Mouse (Mus musculus) kidney, embryonic 16.5 days (tissue): ENCODE results near the gene Muc20. TPM values are rescaled to one million over a fixed set of nuclear protein-coding genes. Genes with fewer than 3 reads are reported as not detected.
A peak's percentile ranks its signal among the peaks of the same experiment; 100 is the strongest.

ENCODE experiments used
- ATAC-seq: fragments of 200-750 bp; cut with Nextera tagmentation; 2 replicates; pipeline ENCODE4 v1.8.0; 2017; ENCODE audit warnings: moderate TSS enrichment; ENCODE audit not compliant: low FRiP score, low TSS enrichment
- H3K27ac ChIP-seq: fragments of 300-500 bp; sonication (generic); 2 replicates; pipeline ENCODE4 v1.5.1; 2014; ENCODE audit warnings: low read length
- H3K27me3 ChIP-seq: fragments of 300-500 bp; sonication (generic); 2 replicates; pipeline ENCODE4 v1.6.1; 2014; ENCODE audit warnings: low read length, control low read depth, mixed read lengths; ENCODE audit not compliant: insufficient read depth
- H3K36me3 ChIP-seq: fragments of 300-500 bp; sonication (generic); 2 replicates; pipeline ENCODE4 v1.6.1; 2014; ENCODE audit warnings: low read length, control low read depth, mixed read lengths; ENCODE audit not compliant: insufficient read depth
- H3K4me1 ChIP-seq: fragments of 300-500 bp; sonication (generic); 2 replicates; pipeline ENCODE4 v1.6.1; 2014; ENCODE audit warnings: low read length, control low read depth, mixed read lengths; ENCODE audit not compliant: insufficient read depth
- H3K4me2 ChIP-seq: fragments of 300-500 bp; sonication (generic); replicated peaks from 2 replicates; pipeline ENCODE4 v1.6.1; 2014; ENCODE audit warnings: low read depth, low read length
- H3K4me3 ChIP-seq: fragments of 300-500 bp; sonication (generic); 2 replicates; pipeline ENCODE4 v1.5.1; 2014; ENCODE audit warnings: mild to moderate bottlenecking, low read length
- H3K9ac ChIP-seq: fragments of 300-500 bp; sonication (generic); replicated peaks from 2 replicates; pipeline ENCODE4 v1.6.1; 2014; ENCODE audit warnings: low read length
- H3K9me3 ChIP-seq: fragments of 300-500 bp; sonication (generic); 2 replicates; pipeline ENCODE4 v1.6.1; 2016; ENCODE audit warnings: low read length, control low read depth
- WGBS: fragments of 180-500 bp; shearing (Covaris S2); extraction: QIAGEN DNeasy Blood & Tissue Kit; methylation state at CpG from one replicate; pipeline ENCODE4 v1.1.7; 2014; 5-methylcytosine and 5-hydroxymethylcytosine counted together
- polyA plus RNA-seq: library from polyadenylated mRNA; unstranded; fragments of >200 nt; fragmentation: Nextera tagmentation; extraction: Ambion mirVana; gene quantifications from 2 replicates; pipeline ENCODE4 v1.2.1, GENCODE M21; 2015

Muc20 gene
- polyA plus RNA-seq, 1 experiment from 2014 or later, result 6.2 TPM

- H3K4me1 ChIP-seq, result peaks cover 14% of the 10 kb centered on the region
- no peak for ATAC-seq
- H3K27me3 ChIP-seq, result no peaks in the 10 kb centered on the region
- H3K36me3 ChIP-seq, result no peaks in the 10 kb centered on the region
- no peaks in the 10 kb centered on the region for H3K9me3 ChIP-seq
- no peak overlapping the region; the same call in 1 of the 2 replicates for H3K4me2 ChIP-seq
- no peak overlapping the region for H3K9ac ChIP-seq
- H3K27ac ChIP-seq, result no peak overlapping the region
- WGBS, result 23% methylated on average over 5 of the region's 5 CpGs
- H3K4me3 ChIP-seq, result no peak overlapping the region
Observed at GRCm38 (mm10) chr16:32803901-32804300, 6.7 kb upstream of the Muc20 start.

DNA sequence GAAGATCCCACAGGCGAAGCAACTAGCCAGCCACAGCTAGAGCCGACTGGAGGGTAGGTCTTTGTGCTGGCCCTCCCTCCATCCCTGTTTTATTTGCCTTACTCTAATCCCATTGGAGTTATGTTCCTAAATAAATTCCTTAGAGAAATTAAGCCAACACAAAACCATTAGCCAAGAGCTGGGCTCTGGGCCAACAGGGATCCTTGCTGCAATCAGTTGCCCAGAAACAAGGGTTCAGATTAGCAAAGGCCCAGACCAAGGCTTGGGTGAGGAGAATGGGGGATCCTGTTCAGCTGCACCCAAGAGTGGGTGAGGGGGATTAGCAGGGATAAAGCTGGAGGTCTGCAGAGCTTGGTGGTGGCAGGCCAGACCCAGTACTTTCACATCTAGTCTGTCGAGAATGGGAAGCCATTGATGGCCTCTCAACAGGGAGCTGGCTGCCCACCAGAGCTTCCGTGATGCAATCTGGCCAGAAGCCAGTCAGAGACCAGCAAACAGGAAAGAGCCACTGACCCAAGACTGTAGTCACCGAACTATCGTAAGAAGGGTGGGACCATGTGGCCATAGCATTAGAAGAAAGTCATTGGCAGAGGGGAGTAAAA is 6.1 kb upstream of the Muc20 start:
- H3K9me3 ChIP-seq, result no peaks in the 10 kb centered on the region
- peak; percentile 26 for ATAC-seq
- no peak overlapping the region for H3K4me3 ChIP-seq
- no peaks in the 10 kb centered on the region for H3K36me3 ChIP-seq
- H3K27ac ChIP-seq, result peak overlapping the region; percentile 17
- H3K4me1 ChIP-seq, result peaks cover 14% of the 10 kb centered on the region
- no peaks in the 10 kb centered on the region for H3K27me3 ChIP-seq
- H3K4me2 ChIP-seq, result no peak overlapping the region; the same call in 1 of the 2 replicates
- H3K9ac ChIP-seq, result no peak overlapping the region
- WGBS, result 31% methylated on average over 6 of the region's 6 CpGs

- ATAC-seq, result 0 out of 2 replicates have a peak, but pooled peaks have one; percentile 35
- Histone ChIP-seq H3K9me3 (no peaks in the 10 kb centered on the region), H3K4me1 (peaks cover 7% of the 10 kb centered on the region; the same call in 1 of the 2 replicates), H3K4me2 (0 out of 2 replicates have a peak overlapping the region, but pooled peaks have one; percentile 10), H3K36me3 (no peaks in the 10 kb centered on the region), H3K9ac (peak overlapping the region; percentile 29; the same call in 1 of the 2 replicates), H3K4me3 (peak overlapping the region; percentile 10; the same call in 1 of the 2 replicates), H3K27ac (no peak overlapping the region), H3K27me3 (no peaks in the 10 kb centered on the region)
- 50% methylated on average over 14 of the region's 14 CpGs for WGBS
Observed at GRCm38 (mm10) chr16:32796676-32797425, 384 bp downstream of the Muc20 start.

- Histone ChIP-seq H3K4me3 (no peak overlapping the region), H3K27ac (no peak overlapping the region), H3K4me2 (no peak overlapping the region), H3K9me3 (no peaks in the 10 kb centered on the region), H3K27me3 (no peaks in the 10 kb centered on the region), H3K9ac (no peak overlapping the region), H3K4me1 (peaks cover 7% of the 10 kb centered on the region; the same call in 1 of the 2 replicates), H3K36me3 (no peaks in the 10 kb centered on the region)
- no peak for ATAC-seq
- WGBS, result 84% methylated on average over 1 of the region's 1 CpGs
Observed at GRCm38 (mm10) chr16:32795177-32795576, 2.1 kb downstream of the Muc20 start.

DNA sequence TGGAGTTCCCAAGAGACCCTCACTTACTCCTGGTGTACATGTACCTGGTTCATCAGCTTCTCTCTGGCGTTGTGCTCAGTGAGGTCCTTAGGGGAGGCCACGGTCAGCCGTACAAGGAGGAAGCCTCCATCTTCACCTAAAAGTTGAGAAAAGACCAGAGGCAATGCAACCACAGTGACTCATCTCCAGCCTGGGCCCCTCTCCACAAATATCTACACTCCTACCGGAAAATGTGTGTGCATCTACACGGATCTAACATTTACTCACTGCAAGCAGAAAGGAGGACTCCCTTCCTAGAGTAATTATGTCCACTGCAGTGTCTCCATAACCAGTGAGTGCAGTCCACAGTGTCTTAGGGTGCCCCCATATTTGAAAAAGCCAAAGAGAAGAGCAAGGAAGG is 7.2 kb downstream of the Muc20 start:
- 94% methylated on average over 5 of the region's 5 CpGs for WGBS
- ATAC-seq, result no peak

DNA sequence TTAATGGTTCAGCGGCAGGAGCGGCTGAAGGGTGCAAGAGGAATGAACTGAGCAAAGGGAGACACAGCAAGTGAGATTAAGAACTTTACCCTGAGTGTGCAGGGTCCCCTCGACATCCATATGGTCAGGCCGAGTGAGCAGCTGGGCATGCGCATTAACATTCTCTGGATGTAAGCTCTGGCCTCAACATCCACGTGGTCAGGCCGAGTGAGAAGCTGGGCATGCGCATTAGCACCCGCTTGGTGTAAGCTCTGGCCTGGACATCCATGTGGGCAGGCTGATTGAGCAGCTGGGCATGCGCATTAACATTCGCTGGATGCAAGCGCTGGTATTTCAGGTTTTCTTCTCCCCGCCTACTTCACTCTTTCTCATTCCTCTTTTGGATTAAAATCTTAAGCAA is 12.4 kb downstream of the Muc20 start:
- no peak for ATAC-seq
- WGBS, result 81% methylated on average over 13 of the region's 13 CpGs
- Histone ChIP-seq H3K4me2 (no peak overlapping the region), H3K27me3 (no peaks in the 10 kb centered on the region), H3K4me3 (no peak overlapping the region), H3K36me3 (no peaks in the 10 kb centered on the region), H3K27ac (no peak overlapping the region), H3K4me1 (no peaks in the 10 kb centered on the region), H3K9me3 (peaks cover 4% of the 10 kb centered on the region; the same call in 1 of the 2 replicates), H3K9ac (no peak overlapping the region)

More for the DNA sequence above, 7.2 kb downstream of the Muc20 start:
- no peaks in the 10 kb centered on the region for H3K36me3 ChIP-seq
- no peak overlapping the region for H3K4me3 ChIP-seq
- H3K4me2 ChIP-seq, result no peak overlapping the region
- no peaks in the 10 kb centered on the region for H3K4me1 ChIP-seq
- H3K27me3 ChIP-seq, result no peaks in the 10 kb centered on the region
- H3K9ac ChIP-seq, result no peak overlapping the region
- H3K27ac ChIP-seq, result no peak overlapping the region
- H3K9me3 ChIP-seq, result peaks cover 4% of the 10 kb centered on the region; the same call in 1 of the 2 replicates

DNA sequence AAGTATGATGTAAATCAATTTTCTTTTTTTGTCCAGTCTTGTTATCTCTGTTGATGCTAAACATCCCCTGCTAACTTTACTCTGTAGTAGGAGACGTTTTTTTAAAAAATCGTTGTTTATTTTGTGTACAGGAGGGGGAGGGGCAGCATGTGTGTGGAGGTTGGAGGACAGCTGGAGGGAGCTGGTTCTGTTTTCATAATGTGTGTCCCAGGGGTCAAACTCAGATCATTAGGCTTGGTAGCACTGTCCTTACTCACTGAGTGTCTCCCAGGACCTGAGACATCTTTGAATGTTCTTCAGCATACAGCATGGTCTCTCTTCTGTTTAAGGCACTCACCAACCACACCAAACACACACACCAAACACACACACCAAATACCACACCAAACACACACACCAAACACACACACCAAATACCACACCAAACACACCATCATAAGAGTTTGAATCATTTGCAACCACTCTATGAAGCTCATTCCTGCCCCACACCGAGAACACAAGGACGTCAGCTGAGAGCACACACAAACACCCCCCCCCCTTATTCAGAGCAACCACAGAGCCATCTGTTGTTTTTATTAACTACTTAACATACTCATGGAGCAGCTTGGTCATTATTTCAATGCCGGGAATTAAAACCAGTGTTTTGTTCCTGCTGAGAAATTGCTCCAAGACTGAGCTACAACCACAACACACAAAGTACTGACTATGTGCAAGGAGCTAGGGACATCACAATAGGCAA is 13.7 kb downstream of the Muc20 start:
- Histone ChIP-seq H3K36me3 (no peaks in the 10 kb centered on the region), H3K4me2 (no peak overlapping the region), H3K27me3 (no peaks in the 10 kb centered on the region), H3K4me3 (no peak overlapping the region), H3K27ac (no peak overlapping the region), H3K4me1 (no peaks in the 10 kb centered on the region), H3K9me3 (peaks cover 2% of the 10 kb centered on the region; the same call in 1 of the 2 replicates), H3K9ac (no peak overlapping the region)
- ATAC-seq, result no peak
- WGBS, result 46% methylated on average over 5 of the region's 5 CpGs

- Histone ChIP-seq H3K27me3 (no peaks in the 10 kb centered on the region), H3K36me3 (no peaks in the 10 kb centered on the region), H3K4me2 (no peak overlapping the region), H3K27ac (no peak overlapping the region), H3K4me1 (no peaks in the 10 kb centered on the region), H3K9me3 (no peaks in the 10 kb centered on the region), H3K9ac (no peak overlapping the region), H3K4me3 (no peak overlapping the region)
- ATAC-seq, result no peak
- WGBS, result 72% methylated on average over 8 of the region's 8 CpGs
Observed at GRCm38 (mm10) chr16:32778956-32779355, 18.3 kb downstream of the Muc20 start.

- H3K36me3 ChIP-seq, result no peaks in the 10 kb centered on the region
- H3K27ac ChIP-seq, result no peak overlapping the region
- H3K4me3 ChIP-seq, result no peak overlapping the region
- H3K9ac ChIP-seq, result no peak overlapping the region
- WGBS, result 49% methylated on average over 10 of the region's 10 CpGs
- H3K27me3 ChIP-seq, result no peaks in the 10 kb centered on the region
- no peaks in the 10 kb centered on the region for H3K9me3 ChIP-seq
- no peaks in the 10 kb centered on the region for H3K4me1 ChIP-seq
- no peak for ATAC-seq
- no peak overlapping the region for H3K4me2 ChIP-seq
Observed at GRCm38 (mm10) chr16:32776676-32777075, 20.6 kb downstream of the Muc20 start.
